Mouse (Mus musculus): ENCODE data around the gene Nat8f3. TPM values are rescaled to one million over a fixed set of nuclear protein-coding genes. Genes with fewer than 3 reads are reported as not detected.
"Not testable (repeated sequence)": the region's sequence is repeated elsewhere in the genome, so short reads cannot be mapped to it uniquely, and the experiment has no call there.

Nat8f3 gene
- polyA plus RNA-seq, 1 experiment from 2014 or later = 0.09 TPM

DNA sequence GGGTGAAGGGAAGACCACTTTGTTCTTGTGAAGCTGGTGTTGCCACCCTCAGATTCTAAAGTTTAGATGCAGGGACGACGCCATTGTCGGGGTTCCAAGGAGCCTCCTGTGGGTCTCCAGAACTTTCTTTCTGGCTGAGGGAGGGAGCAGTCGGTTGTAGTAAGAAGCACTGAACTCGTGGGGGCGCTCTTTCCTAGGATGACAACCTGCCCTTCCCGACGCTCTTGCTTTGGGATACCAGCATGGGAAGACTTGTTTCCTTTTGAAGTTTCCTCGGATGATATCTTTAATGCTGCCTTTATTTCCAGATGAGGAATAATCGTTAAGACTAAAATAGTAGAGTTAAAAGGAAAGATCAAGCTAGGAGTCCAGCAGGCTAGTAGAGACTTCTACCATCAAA is 52.4 kb downstream of the Nat8f3 start, which contains the start of gene Nat8f7:
Nat8f7 (minus strand) TSS at position 101 of the 400 bp plus-strand sequence.
- not testable (repeated sequence) for ATAC-seq; H3K4me1 ChIP-seq (ENCODE audit: control insufficient read depth, insufficient read depth, low read length); H3K27me3 ChIP-seq (replicated peaks; ENCODE audit: control insufficient read depth, insufficient read depth, low read length); H3K36me3 ChIP-seq (ENCODE audit: control insufficient read depth, insufficient read depth, low read length); H3K9ac ChIP-seq (ENCODE audit: low read depth, low read length); H3K9me3 ChIP-seq (ENCODE audit: control insufficient read depth, low read length); H3K27ac ChIP-seq (ENCODE audit: low read length); H3K4me3 ChIP-seq (ENCODE audit: low read length); H3K4me2 ChIP-seq (ENCODE audit: low read depth, low read length)
- 85% methylated on average over 9 of the region's 10 CpGs for WGBS

- not testable (repeated sequence) for H3K36me3 ChIP-seq (ENCODE audit: control insufficient read depth, insufficient read depth, low read length); ATAC-seq; H3K4me2 ChIP-seq (ENCODE audit: low read depth, low read length); H3K9ac ChIP-seq (ENCODE audit: low read depth, low read length); H3K9me3 ChIP-seq (ENCODE audit: control insufficient read depth, low read length); H3K27me3 ChIP-seq (replicated peaks; ENCODE audit: control insufficient read depth, insufficient read depth, low read length); H3K4me1 ChIP-seq (ENCODE audit: control insufficient read depth, insufficient read depth, low read length); H3K27ac ChIP-seq (ENCODE audit: low read length); H3K4me3 ChIP-seq (ENCODE audit: low read length)
- WGBS = 100% methylated on average over 1 of the region's 1 CpGs
Observed at GRCm38 (mm10) chr6:85709607-85710006, 55.9 kb downstream of the Nat8f3 start.

- not testable (repeated sequence) for H3K4me1 ChIP-seq (ENCODE audit: control insufficient read depth, insufficient read depth, low read length); H3K36me3 ChIP-seq (ENCODE audit: control insufficient read depth, insufficient read depth, low read length); H3K27ac ChIP-seq (ENCODE audit: low read length); H3K9ac ChIP-seq (ENCODE audit: low read depth, low read length); H3K4me3 ChIP-seq (ENCODE audit: low read length); H3K27me3 ChIP-seq (replicated peaks; ENCODE audit: control insufficient read depth, insufficient read depth, low read length); H3K9me3 ChIP-seq (ENCODE audit: control insufficient read depth, low read length); ATAC-seq; H3K4me2 ChIP-seq (ENCODE audit: low read depth, low read length)
- 91% methylated on average over 5 of the region's 5 CpGs for WGBS
Observed at GRCm38 (mm10) chr6:85709206-85709605, 56.3 kb downstream of the Nat8f3 start.

GRCm38 (mm10) chr6:85701943-85702342 is 63.6 kb downstream of the Nat8f3 start:
- H3K4me1 ChIP-seq (ENCODE audit: control insufficient read depth, insufficient read depth, low read length); H3K4me2 ChIP-seq (ENCODE audit: low read depth, low read length); H3K4me3 ChIP-seq (ENCODE audit: low read length); H3K27me3 ChIP-seq (replicated peaks; ENCODE audit: control insufficient read depth, insufficient read depth, low read length); H3K9ac ChIP-seq (ENCODE audit: low read depth, low read length); ATAC-seq; H3K9me3 ChIP-seq (ENCODE audit: control insufficient read depth, low read length); H3K36me3 ChIP-seq (ENCODE audit: control insufficient read depth, insufficient read depth, low read length); H3K27ac ChIP-seq (ENCODE audit: low read length): not testable (repeated sequence)
- 73% methylated on average over 2 of the region's 4 CpGs for WGBS

Small RNAs within 50 kb of the gene (microRNA-seq; reads per million reads assigned to microRNA genes)
- gene Gm27317 (not detected), gene Mir6375 (not detected)

Other genes with a start within 250 kb of the Nat8f3 start
- gene Alms1, start 178.2 kb downstream of the Nat8f3 start, polyA plus RNA-seq (2015; fragmentation: Nextera tagmentation; extraction: Ambion mirVana) = 2.1 and 2.2 TPM in 2 replicates
- 0.21 TPM in 1 of 2 replicates, not detected in the other for gene Nat8f7, start 52.5 kb downstream of the Nat8f3 start, polyA plus RNA-seq (2015; fragmentation: Nextera tagmentation; extraction: Ambion mirVana)
- gene Nat8f6, start 55.2 kb upstream of the Nat8f3 start, polyA plus RNA-seq (2015; fragmentation: Nextera tagmentation; extraction: Ambion mirVana) = not detected in 2 replicates
- gene Nat8f5, start 55.2 kb upstream of the Nat8f3 start, polyA plus RNA-seq (2015; fragmentation: Nextera tagmentation; extraction: Ambion mirVana) = 0.59 and 0.65 TPM in 2 replicates
- 7.3 and 12.6 TPM in 2 replicates for gene Nat8, start 66.3 kb upstream of the Nat8f3 start, polyA plus RNA-seq (2015; fragmentation: Nextera tagmentation; extraction: Ambion mirVana)
- 0.04 TPM in 1 of 2 replicates, not detected in the other for gene Nat8f2, start 103.4 kb upstream of the Nat8f3 start, polyA plus RNA-seq (2015; fragmentation: Nextera tagmentation; extraction: Ambion mirVana)
- 6.3 and 6.4 TPM in 2 replicates for gene Nat8f4, start 139.1 kb upstream of the Nat8f3 start, polyA plus RNA-seq (2015; fragmentation: Nextera tagmentation; extraction: Ambion mirVana)
- gene Tprkb, start 146.1 kb upstream of the Nat8f3 start, polyA plus RNA-seq (2015; fragmentation: Nextera tagmentation; extraction: Ambion mirVana) = 48.4 and 53.3 TPM in 2 replicates
- 12.0 and 14.0 TPM in 2 replicates for gene Nat8f1, start 149.9 kb upstream of the Nat8f3 start, polyA plus RNA-seq (2015; fragmentation: Nextera tagmentation; extraction: Ambion mirVana)
- gene Dusp11, start 195.9 kb upstream of the Nat8f3 start, polyA plus RNA-seq (2015; fragmentation: Nextera tagmentation; extraction: Ambion mirVana) = 34.2 and 41.1 TPM in 2 replicates